Mouse (Mus musculus): ENCODE measurements around the gene Depdc5. TPM values are rescaled to one million over a fixed set of nuclear protein-coding genes. Genes with fewer than 3 reads are reported as not detected.
A peak's percentile ranks its signal among the peaks of the same experiment; 100 is the strongest.
"Not testable (repeated sequence)": the region's sequence is repeated elsewhere in the genome, so short reads cannot be mapped to it uniquely, and the experiment has no call there.

Depdc5 gene
- polyA plus RNA-seq, 1 experiment from 2014 or later: 40.3 TPM

DNA sequence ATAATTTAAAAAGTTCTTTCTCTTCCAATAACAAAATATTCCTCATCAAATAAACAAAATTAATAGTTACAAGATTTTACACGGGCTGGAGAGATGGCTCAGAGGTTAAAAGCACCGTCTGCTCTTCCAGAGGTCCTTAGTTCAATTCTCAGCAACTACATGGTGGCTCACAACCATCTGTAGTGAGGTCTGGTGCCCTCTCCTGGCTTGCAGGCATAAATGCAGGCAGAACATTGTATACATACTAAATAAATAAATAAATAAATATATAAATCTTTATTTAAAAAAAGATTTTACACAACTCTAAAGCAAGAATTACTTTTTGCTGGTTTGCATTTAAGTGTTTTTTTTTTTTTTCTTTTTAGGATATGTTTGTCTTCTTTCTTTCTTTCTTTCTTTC, 23.5 kb upstream of the Depdc5 start:
- no peak overlapping the region for H3K9ac ChIP-seq (ENCODE audit: low read length)
- no peaks in the 10 kb centered on the region for H3K4me1 ChIP-seq (replicated peaks; ENCODE audit: control insufficient read depth, insufficient read depth, low read length)
- ATAC-seq (replicated peaks; ENCODE audit: low FRiP score) (no peak), DNase-seq (ENCODE audit: low spot score) (no peak)
- no peak overlapping the region for H3K27ac ChIP-seq (ENCODE audit: low read depth, low read length)
- no peaks in the 10 kb centered on the region for H3K27me3 ChIP-seq (ENCODE audit: control insufficient read depth, insufficient read depth, low read length)
- no peak overlapping the region for H3K4me2 ChIP-seq (ENCODE audit: low read depth, low read length, severe bottlenecking)
- WGBS: 93% methylated on average over 2 of the region's 2 CpGs
- peaks cover 20% of the 10 kb centered on the region for H3K36me3 ChIP-seq (ENCODE audit: control insufficient read depth, insufficient read depth, low read length)
- H3K9me3 ChIP-seq (ENCODE audit: control insufficient read depth, low read length): no peaks in the 10 kb centered on the region
- H3K4me3 ChIP-seq (ENCODE audit: low read depth, low read length): no peak overlapping the region

DNA sequence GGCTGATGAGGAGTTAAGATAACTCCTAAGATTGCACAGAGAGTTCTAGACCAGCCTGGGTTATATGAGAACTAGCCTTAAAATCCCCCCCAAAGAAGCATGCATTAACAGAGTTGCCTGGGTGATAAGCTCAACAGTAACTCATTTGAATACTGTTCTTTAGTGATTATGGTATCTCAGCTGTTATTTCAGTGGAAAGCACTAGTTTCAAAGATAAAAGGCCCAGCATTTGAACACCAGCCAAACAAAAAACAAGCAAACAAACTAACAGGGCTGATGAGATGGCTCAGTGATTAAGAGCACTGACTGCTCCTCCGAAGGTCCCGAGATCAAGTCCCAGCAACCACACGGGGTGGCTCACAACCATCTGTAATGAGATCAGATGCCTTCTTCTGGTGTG, 14.3 kb upstream of the Depdc5 start:
- no peaks in the 10 kb centered on the region for H3K9me3 ChIP-seq (ENCODE audit: control insufficient read depth, low read length)
- H3K36me3 ChIP-seq (ENCODE audit: control insufficient read depth, insufficient read depth, low read length): no peaks in the 10 kb centered on the region
- H3K4me1 ChIP-seq (replicated peaks; ENCODE audit: control insufficient read depth, insufficient read depth, low read length): peaks cover 8% of the 10 kb centered on the region; the same call in 1 of the 2 replicates
- no peak overlapping the region for H3K9ac ChIP-seq (ENCODE audit: low read length)
- DNase-seq (ENCODE audit: low spot score) (no peak), ATAC-seq (replicated peaks; ENCODE audit: low FRiP score) (no peak)
- no peaks in the 10 kb centered on the region for H3K27me3 ChIP-seq (ENCODE audit: control insufficient read depth, insufficient read depth, low read length)
- H3K4me3 ChIP-seq (ENCODE audit: low read depth, low read length): no peak overlapping the region
- H3K4me2 ChIP-seq (ENCODE audit: low read depth, low read length, severe bottlenecking): no peak overlapping the region
- WGBS: 99% methylated on average over 3 of the region's 3 CpGs
- no peak overlapping the region for H3K27ac ChIP-seq (ENCODE audit: low read depth, low read length)

- H3K4me2 ChIP-seq (ENCODE audit: low read depth, low read length, severe bottlenecking); H3K9ac ChIP-seq (ENCODE audit: low read length); H3K27me3 ChIP-seq (ENCODE audit: control insufficient read depth, insufficient read depth, low read length); H3K36me3 ChIP-seq (ENCODE audit: control insufficient read depth, insufficient read depth, low read length); H3K9me3 ChIP-seq (ENCODE audit: control insufficient read depth, low read length); H3K4me1 ChIP-seq (replicated peaks; ENCODE audit: control insufficient read depth, insufficient read depth, low read length); ATAC-seq (replicated peaks; ENCODE audit: low FRiP score); H3K27ac ChIP-seq (ENCODE audit: low read depth, low read length); H3K4me3 ChIP-seq (ENCODE audit: low read depth, low read length); DNase-seq (ENCODE audit: low spot score): not testable (repeated sequence)
- 91% methylated on average over 3 of the region's 3 CpGs for WGBS
Observed at GRCm38 (mm10) chr5:32849580-32849979, 13.9 kb upstream of the Depdc5 start.

DNA sequence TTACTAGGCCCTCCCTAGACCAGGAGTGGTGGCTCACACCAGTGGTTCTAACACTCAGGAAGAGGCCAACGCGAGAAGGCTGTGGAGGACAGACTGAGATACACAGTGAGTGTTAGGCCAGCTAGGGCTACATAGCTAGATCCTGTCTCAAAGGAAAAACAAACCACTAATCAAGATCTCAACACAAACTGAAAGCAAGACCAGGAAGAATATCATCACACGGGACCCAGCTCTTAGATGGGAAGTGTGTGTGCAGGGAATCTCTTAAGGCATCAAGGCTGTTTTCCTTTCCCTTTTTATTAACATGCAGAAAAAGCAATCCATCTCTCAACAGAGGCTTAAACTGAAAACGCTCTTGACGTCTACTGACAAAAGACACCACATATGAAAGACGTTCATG, 11.5 kb upstream of the Depdc5 start:
- Histone ChIP-seq H3K36me3 (ENCODE audit: control insufficient read depth, insufficient read depth, low read length) (no peaks in the 10 kb centered on the region), H3K4me3 (ENCODE audit: low read depth, low read length) (no peak overlapping the region), H3K9me3 (ENCODE audit: control insufficient read depth, low read length) (no peaks in the 10 kb centered on the region), H3K4me2 (ENCODE audit: low read depth, low read length, severe bottlenecking) (no peak overlapping the region), H3K4me1 (replicated peaks; ENCODE audit: control insufficient read depth, insufficient read depth, low read length) (peaks cover 8% of the 10 kb centered on the region; the same call in 1 of the 2 replicates), H3K9ac (ENCODE audit: low read length) (no peak overlapping the region), H3K27ac (ENCODE audit: low read depth, low read length) (no peak overlapping the region), H3K27me3 (ENCODE audit: control insufficient read depth, insufficient read depth, low read length) (no peaks in the 10 kb centered on the region)
- 78% methylated on average over 6 of the region's 6 CpGs for WGBS
- DNase-seq (ENCODE audit: low spot score) (no peak), ATAC-seq (replicated peaks; ENCODE audit: low FRiP score) (no peak)

- H3K4me3 ChIP-seq (ENCODE audit: low read depth, low read length): peak within 1 kb of the TSS; percentile 88
- no peaks in the 10 kb centered on the region for H3K9me3 ChIP-seq (ENCODE audit: control insufficient read depth, low read length)
- peak; percentile 99 for DNase-seq (ENCODE audit: low spot score)
- ATAC-seq (replicated peaks; ENCODE audit: low FRiP score): peak; percentile 94
- H3K4me1 ChIP-seq (replicated peaks; ENCODE audit: control insufficient read depth, insufficient read depth, low read length): peaks cover 8% of the 10 kb centered on the region; the same call in 1 of the 2 replicates
- H3K9ac ChIP-seq (ENCODE audit: low read length): peak within 1 kb of the TSS; percentile 94
- no peaks in the 10 kb centered on the region for H3K27me3 ChIP-seq (ENCODE audit: control insufficient read depth, insufficient read depth, low read length)
- 0 out of 2 replicates have a peak within 1 kb of the TSS, but pooled peaks have one; percentile 59 for H3K27ac ChIP-seq (ENCODE audit: low read depth, low read length)
- peak within 1 kb of the TSS; percentile 82 for H3K4me2 ChIP-seq (ENCODE audit: low read depth, low read length, severe bottlenecking)
- H3K36me3 ChIP-seq (ENCODE audit: control insufficient read depth, insufficient read depth, low read length): no peaks in the 10 kb centered on the region
- under 1% methylated on average over 51 of the region's 51 CpGs for WGBS
Observed at GRCm38 (mm10) chr5:32853731-32854507, 9.6 kb upstream of the Depdc5 start, which contains the start of gene Prr14l. TSS of gene Prr14l (minus strand) at chr5:32854256.

GRCm38 (mm10) chr5:32854818-32855217, 8.7 kb upstream of the Depdc5 start:
- Histone ChIP-seq H3K27ac (ENCODE audit: low read depth, low read length) (0 out of 2 replicates have a peak overlapping the region, but pooled peaks have one; percentile 57), H3K4me2 (ENCODE audit: low read depth, low read length, severe bottlenecking) (no peak overlapping the region), H3K36me3 (ENCODE audit: control insufficient read depth, insufficient read depth, low read length) (no peaks in the 10 kb centered on the region), H3K9ac (ENCODE audit: low read length) (no peak overlapping the region), H3K4me3 (ENCODE audit: low read depth, low read length) (no peak overlapping the region), H3K9me3 (ENCODE audit: control insufficient read depth, low read length) (no peaks in the 10 kb centered on the region), H3K27me3 (ENCODE audit: control insufficient read depth, insufficient read depth, low read length) (no peaks in the 10 kb centered on the region), H3K4me1 (replicated peaks; ENCODE audit: control insufficient read depth, insufficient read depth, low read length) (peaks cover 8% of the 10 kb centered on the region; the same call in 1 of the 2 replicates)
- 82% methylated on average over 4 of the region's 4 CpGs for WGBS
- ATAC-seq (replicated peaks; ENCODE audit: low FRiP score): no peak
- no peak for DNase-seq (ENCODE audit: low spot score)

DNA sequence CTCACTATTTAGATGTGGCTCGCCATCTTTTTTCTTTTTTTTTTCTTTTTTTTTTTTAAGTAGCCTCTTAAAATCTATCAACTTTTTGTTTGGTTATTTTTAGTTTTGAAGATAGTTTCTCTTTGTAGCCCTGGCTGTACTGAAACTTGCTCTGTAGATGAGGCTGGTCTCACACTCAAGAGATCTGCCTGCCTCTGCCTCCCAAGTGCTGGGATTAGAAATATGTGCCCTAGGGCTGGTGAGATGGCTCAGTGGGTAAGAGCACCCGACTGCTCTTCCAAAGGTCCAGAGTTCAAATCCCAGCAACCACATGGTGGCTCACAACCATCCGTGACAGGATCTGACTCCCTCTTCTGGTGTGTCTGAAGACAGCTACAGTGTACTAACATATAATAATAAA, 8.2 kb upstream of the Depdc5 start:
- WGBS: 93% methylated on average over 2 of the region's 3 CpGs
- H3K4me3 ChIP-seq (ENCODE audit: low read depth, low read length): not testable (repeated sequence)

GRCm38 (mm10) chr5:32857781-32858220, 5.7 kb upstream of the Depdc5 start:
- Histone ChIP-seq H3K27ac (ENCODE audit: low read depth, low read length) (no peak overlapping the region), H3K4me2 (ENCODE audit: low read depth, low read length, severe bottlenecking) (peak overlapping the region; percentile 51)

More for the DNA sequence above, 8.2 kb upstream of the Depdc5 start:
- not testable (repeated sequence) for H3K9ac ChIP-seq (ENCODE audit: low read length); H3K36me3 ChIP-seq (ENCODE audit: control insufficient read depth, insufficient read depth, low read length); ATAC-seq (replicated peaks; ENCODE audit: low FRiP score); H3K27ac ChIP-seq (ENCODE audit: low read depth, low read length); H3K4me1 ChIP-seq (replicated peaks; ENCODE audit: control insufficient read depth, insufficient read depth, low read length); H3K9me3 ChIP-seq (ENCODE audit: control insufficient read depth, low read length); H3K27me3 ChIP-seq (ENCODE audit: control insufficient read depth, insufficient read depth, low read length); H3K4me2 ChIP-seq (ENCODE audit: low read depth, low read length, severe bottlenecking); DNase-seq (ENCODE audit: low spot score)

More at GRCm38 (mm10) chr5:32857781-32858220, 5.7 kb upstream of the Depdc5 start:
- DNase-seq (ENCODE audit: low spot score) (no peak), ATAC-seq (replicated peaks; ENCODE audit: low FRiP score) (peak; percentile 39; the same call in 1 of the 2 replicates)
- H3K4me3 ChIP-seq (ENCODE audit: low read depth, low read length): peak overlapping the region; percentile 38
- H3K4me1 ChIP-seq (replicated peaks; ENCODE audit: control insufficient read depth, insufficient read depth, low read length): peaks cover 3% of the 10 kb centered on the region; the same call in 1 of the 2 replicates
- peak overlapping the region; percentile 67 for H3K9ac ChIP-seq (ENCODE audit: low read length)
- WGBS: 3% methylated on average over 6 of the region's 6 CpGs
- H3K9me3 ChIP-seq (ENCODE audit: control insufficient read depth, low read length): no peaks in the 10 kb centered on the region
- H3K27me3 ChIP-seq (ENCODE audit: control insufficient read depth, insufficient read depth, low read length): no peaks in the 10 kb centered on the region
- no peaks in the 10 kb centered on the region for H3K36me3 ChIP-seq (ENCODE audit: control insufficient read depth, insufficient read depth, low read length)

Data from forebrain, embryonic 11.5 days (tissue).